Mouse (Mus musculus) myocyte (in vitro differentiated cells): ENCODE data around the gene Htr6. TPM values are rescaled to one million over a fixed set of nuclear protein-coding genes. Genes with fewer than 3 reads are reported as not detected.

ENCODE experiments used
- H3K27me3 ChIP-seq: one replicate; pipeline ENCODE4 v1.6.1; 2011; ENCODE audit not compliant: control insufficient read depth, insufficient read depth, insufficient read length
- H3K36me3 ChIP-seq: one replicate; pipeline ENCODE4 v1.6.1; 2011; ENCODE audit not compliant: control insufficient read depth, insufficient read depth
- H3K4me2 ChIP-seq: one replicate; pipeline ENCODE4 v1.6.1; 2011; ENCODE audit warnings: low read depth, control low read depth
- H3K4me3 ChIP-seq: one replicate; pipeline ENCODE4 v1.5.1; 2011; ENCODE audit warnings: mild to moderate bottlenecking, control low read depth, moderate library complexity
- H3K79me2 ChIP-seq: one replicate; pipeline ENCODE4 v1.6.1; 2011; ENCODE audit not compliant: control insufficient read depth, insufficient read depth
- H3ac ChIP-seq: one replicate; pipeline ENCODE4 v1.6.1; 2011; ENCODE audit not compliant: control insufficient read depth, insufficient read length
- CEBPB ChIP-seq: IDR thresholded peaks from 2 replicates; pipeline ENCODE4 v1.6.1; 2011; ENCODE audit warnings: mild to moderate bottlenecking, moderate library complexity; ENCODE audit not compliant: poor library complexity, insufficient read depth, severe bottlenecking
- E2F4 ChIP-seq: IDR thresholded peaks from one replicate; pipeline ENCODE4 v1.6.1; 2011; ENCODE audit warnings: mild to moderate bottlenecking, control low read depth, moderate library complexity; ENCODE audit not compliant: insufficient read depth
- MAX ChIP-seq: IDR thresholded peaks from one replicate; pipeline ENCODE4 v1.6.1; 2011; ENCODE audit warnings: low read depth, mild to moderate bottlenecking, control low read depth
- MYOD1 ChIP-seq, 3 experiments: IDR thresholded peaks; one replicate each; pipeline ENCODE4 v1.6.1; 2011; ENCODE audit warnings: control low read depth in 2 of 3, low read depth in 2 of 3, mild to moderate bottlenecking in 2 of 3, moderate library complexity in 1 of 3; ENCODE audit not compliant: insufficient read length in 2 of 3, control insufficient read depth in 1 of 3
- MYOG ChIP-seq, 3 experiments: IDR thresholded peaks; one replicate each; pipeline ENCODE4 v1.6.1; 2011; ENCODE audit warnings: control low read depth in 2 of 3, low read depth in 2 of 3, mild to moderate bottlenecking in 2 of 3; ENCODE audit not compliant: insufficient read length in 2 of 3, control insufficient read depth in 1 of 3, insufficient read depth in 1 of 3
- POLR2A ChIP-seq: IDR thresholded peaks from one replicate; pipeline ENCODE4 v1.6.1; 2011; ENCODE audit warnings: low read depth, mild to moderate bottlenecking, control low read depth, moderate library complexity; ENCODE audit not compliant: insufficient read length
- POLR2AphosphoS2 ChIP-seq: IDR thresholded peaks from one replicate; pipeline ENCODE4 v1.6.1; 2011; ENCODE audit warnings: low read depth, control low read depth; ENCODE audit not compliant: insufficient read length
- REST ChIP-seq: IDR thresholded peaks from one replicate; pipeline ENCODE4 v1.6.1; 2011; ENCODE audit warnings: mild to moderate bottlenecking, control low read depth, moderate library complexity; ENCODE audit not compliant: insufficient read depth, insufficient read length
- SRF ChIP-seq: IDR thresholded peaks from one replicate; pipeline ENCODE4 v1.6.1; 2011; ENCODE audit warnings: low read depth; ENCODE audit not compliant: control insufficient read depth, insufficient read length
- TCF12 ChIP-seq: IDR thresholded peaks from one replicate; pipeline ENCODE4 v1.6.1; 2011; ENCODE audit warnings: mild to moderate bottlenecking, control low read depth; ENCODE audit not compliant: poor library complexity, insufficient read depth, severe bottlenecking
- TCF3 ChIP-seq: IDR thresholded peaks from one replicate; pipeline ENCODE4 v1.6.1; 2011; ENCODE audit warnings: low read depth, control low read depth; ENCODE audit not compliant: insufficient read length
- USF1 ChIP-seq: IDR thresholded peaks from one replicate; pipeline ENCODE4 v1.6.1; 2011; ENCODE audit warnings: low read depth, mild to moderate bottlenecking, control low read depth, moderate library complexity
- polyA plus RNA-seq: library from polyadenylated mRNA; unstranded; fragments of >200 nt; fragmentation: generic; extraction: Trizol; gene quantifications from one replicate; pipeline ENCODE4 v1.2.1, GENCODE M21; 2012; ENCODE audit warnings: missing spikeins

The Htr6 gene
- polyA plus RNA-seq, 1 experiment: 0.08 TPM

DNA sequence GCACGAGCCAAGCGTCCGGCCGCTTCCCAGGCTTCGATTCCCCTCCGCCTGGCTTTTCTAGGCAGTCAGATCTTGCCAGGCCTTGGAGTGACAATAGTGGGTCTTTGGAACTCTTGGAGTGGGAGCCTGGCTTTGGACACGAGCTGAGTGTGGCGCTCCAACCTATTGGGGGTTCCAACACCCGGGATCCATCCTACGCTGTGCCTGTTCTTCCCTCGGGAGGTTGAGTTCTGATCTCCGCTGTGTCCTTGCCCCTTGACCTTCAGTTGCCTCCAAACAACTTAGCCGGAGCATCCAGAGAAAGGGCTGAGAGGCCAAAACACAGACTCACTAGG, 17.8 kb upstream of the Htr6 start:
- TF ChIP-seq MAX: no peak
- TF ChIP-seq POLR2A: no peak
- TF ChIP-seq REST: no peak
- no peak for TF ChIP-seq TCF12
- no peak for TF ChIP-seq MYOG (IDR thresholded peaks at IDR 0.05; ENCODE audit: control insufficient read depth in 1 of 3, insufficient read depth in 1 of 3, insufficient read length in 2 of 3, low read depth in 2 of 3)
- TF ChIP-seq SRF: no peak
- no peak for TF ChIP-seq USF1
- no peak for TF ChIP-seq TCF3
- no peak for TF ChIP-seq E2F4
- no peak for TF ChIP-seq CEBPB
- TF ChIP-seq POLR2AphosphoS2: no peak
- TF ChIP-seq MYOD1 (IDR thresholded peaks at IDR 0.05; ENCODE audit: control insufficient read depth in 1 of 3, insufficient read length in 2 of 3, low read depth in 2 of 3): no peak
- no peaks in the 10 kb centered on the region for H3K36me3 ChIP-seq
- no peaks in the 10 kb centered on the region for H3K27me3 ChIP-seq
- peak overlapping the region; percentile 69 for H3K4me2 ChIP-seq
- H3K4me3 ChIP-seq: peak overlapping the region; percentile 44
- no peaks in the 10 kb centered on the region for H3K79me2 ChIP-seq
- H3ac ChIP-seq: peak overlapping the region; percentile 63

DNA sequence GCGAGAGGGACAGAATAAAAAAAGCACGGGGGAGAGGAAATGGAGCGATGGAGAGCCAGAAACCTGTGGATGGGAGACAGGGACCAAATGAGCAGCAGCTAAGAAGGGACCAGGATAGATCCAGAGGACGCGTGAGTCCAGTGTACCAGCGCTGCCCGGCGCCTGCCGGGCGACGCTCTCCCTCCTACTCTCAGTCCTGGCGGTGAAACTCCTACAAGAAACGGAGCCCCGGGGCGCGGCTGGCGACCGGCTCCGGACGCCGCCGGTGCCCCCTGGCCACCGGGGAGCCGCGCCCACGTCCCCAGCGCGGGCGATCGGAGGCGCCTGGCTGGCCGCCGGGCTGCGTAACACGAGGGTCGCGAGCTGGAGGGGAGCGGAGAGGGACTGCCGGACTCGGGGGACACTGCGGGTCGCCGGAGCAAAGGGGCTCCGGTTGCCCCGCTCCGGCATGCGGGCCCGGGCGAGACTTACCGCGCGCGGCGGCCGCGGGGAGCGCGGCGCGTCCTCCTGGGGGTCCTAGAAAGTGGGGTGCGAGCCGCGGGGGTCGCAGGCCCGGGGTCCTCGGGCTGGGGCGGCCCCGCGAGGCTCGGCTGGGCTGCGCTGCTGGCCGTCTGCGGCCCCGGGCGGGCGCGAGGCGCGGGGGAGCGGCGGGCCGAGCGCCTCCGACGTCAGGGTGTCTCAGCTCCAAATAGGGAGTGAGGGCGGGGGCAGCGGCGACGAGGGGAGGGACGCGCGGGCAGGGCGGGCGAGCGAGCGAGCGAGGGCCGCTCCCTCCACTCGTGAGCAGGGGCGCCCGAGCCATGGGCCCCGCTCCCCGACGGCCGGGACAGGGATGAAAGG, 17.2 kb upstream of the Htr6 start, which contains the start of gene Nbl1:
TSS of gene Nbl1 (minus strand) at position 638 of the 840 bp plus-strand sequence.
- peak within 1 kb of the TSS; percentile 95 for H3K4me2 ChIP-seq
- peak within 1 kb of the TSS; percentile 63 for H3ac ChIP-seq
- H3K36me3 ChIP-seq: no peaks in the 10 kb centered on the region
- peak within 1 kb of the TSS; percentile 44 for H3K4me3 ChIP-seq
- no peaks in the 10 kb centered on the region for H3K27me3 ChIP-seq
- TF ChIP-seq POLR2A (peak; percentile 74), MAX (no peak), TCF12 (no peak), E2F4 (no peak), REST (no peak), POLR2AphosphoS2 (peak; percentile 36), CEBPB (no peak), TCF3 (no peak), MYOD1 (IDR thresholded peaks at IDR 0.05; ENCODE audit: control insufficient read depth in 1 of 3, insufficient read length in 2 of 3, low read depth in 2 of 3) (no peak), USF1 (no peak), SRF (peak; percentile 83), MYOG (IDR thresholded peaks at IDR 0.05; ENCODE audit: control insufficient read depth in 1 of 3, insufficient read depth in 1 of 3, insufficient read length in 2 of 3, low read depth in 2 of 3) (no peak)
- no peaks in the 10 kb centered on the region for H3K79me2 ChIP-seq

DNA sequence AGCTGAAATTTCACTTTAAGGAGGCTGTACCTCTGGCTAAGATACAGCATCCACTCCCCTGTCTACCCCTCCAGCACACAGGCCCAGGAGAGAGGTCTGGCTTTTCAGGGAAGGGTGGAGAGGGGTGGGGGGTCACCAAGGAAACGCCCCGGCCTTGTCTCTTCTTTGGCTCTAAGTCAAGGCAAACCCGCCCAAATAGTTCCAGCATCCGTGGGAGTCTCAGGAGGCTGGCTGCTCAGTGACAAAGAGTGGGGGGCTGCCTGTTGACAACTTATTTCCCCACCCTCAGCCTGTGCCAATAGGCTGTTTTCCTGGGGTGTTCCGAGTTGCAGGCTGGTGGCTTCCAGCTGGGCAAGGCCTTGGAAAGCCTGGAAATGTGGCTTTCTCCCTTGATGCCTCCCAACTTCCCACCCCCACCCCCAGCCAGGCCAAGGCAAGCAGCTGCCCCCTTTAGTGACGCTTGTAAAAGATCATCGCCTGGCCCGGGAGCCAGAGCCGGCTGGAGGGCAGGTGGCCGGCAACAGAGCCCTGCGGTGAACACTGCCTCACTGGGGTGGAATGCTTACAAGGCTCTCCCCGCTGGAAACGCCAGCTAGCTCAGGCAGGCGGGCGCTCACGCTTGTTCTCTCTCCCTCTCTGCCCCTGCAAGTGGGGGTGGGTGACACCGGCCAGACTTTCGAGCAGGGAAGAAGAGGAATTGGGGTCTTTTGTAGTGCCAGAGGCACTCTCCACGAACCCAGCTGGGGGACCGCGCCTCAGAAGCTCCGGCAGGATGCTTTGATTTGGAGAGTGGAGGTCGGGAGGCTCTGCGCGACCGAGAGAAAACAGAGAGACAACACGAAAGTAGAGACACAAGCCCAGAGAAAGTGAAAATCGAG, 16.3 kb upstream of the Htr6 start:
- H3ac ChIP-seq: peak overlapping the region; percentile 63
- H3K79me2 ChIP-seq: no peaks in the 10 kb centered on the region
- no peak for TF ChIP-seq SRF
- no peak for TF ChIP-seq TCF3
- no peak for TF ChIP-seq TCF12
- TF ChIP-seq POLR2AphosphoS2: no peak
- peak in 2 of 3 experiments; percentile 62 to 73 for TF ChIP-seq MYOD1 (IDR thresholded peaks at IDR 0.05; ENCODE audit: control insufficient read depth in 1 of 3, insufficient read length in 2 of 3, low read depth in 2 of 3)
- TF ChIP-seq CEBPB: no peak
- TF ChIP-seq REST: no peak
- TF ChIP-seq MAX: no peak
- TF ChIP-seq POLR2A: no peak
- no peak for TF ChIP-seq E2F4
- TF ChIP-seq MYOG (IDR thresholded peaks at IDR 0.05; ENCODE audit: control insufficient read depth in 1 of 3, insufficient read depth in 1 of 3, insufficient read length in 2 of 3, low read depth in 2 of 3): peak in 1 of 3 experiments; percentile 72
- no peak for TF ChIP-seq USF1
- H3K27me3 ChIP-seq: no peaks in the 10 kb centered on the region
- H3K4me2 ChIP-seq: peak overlapping the region; percentile 95
- peak overlapping the region; percentile 44 for H3K4me3 ChIP-seq
- no peaks in the 10 kb centered on the region for H3K36me3 ChIP-seq

DNA sequence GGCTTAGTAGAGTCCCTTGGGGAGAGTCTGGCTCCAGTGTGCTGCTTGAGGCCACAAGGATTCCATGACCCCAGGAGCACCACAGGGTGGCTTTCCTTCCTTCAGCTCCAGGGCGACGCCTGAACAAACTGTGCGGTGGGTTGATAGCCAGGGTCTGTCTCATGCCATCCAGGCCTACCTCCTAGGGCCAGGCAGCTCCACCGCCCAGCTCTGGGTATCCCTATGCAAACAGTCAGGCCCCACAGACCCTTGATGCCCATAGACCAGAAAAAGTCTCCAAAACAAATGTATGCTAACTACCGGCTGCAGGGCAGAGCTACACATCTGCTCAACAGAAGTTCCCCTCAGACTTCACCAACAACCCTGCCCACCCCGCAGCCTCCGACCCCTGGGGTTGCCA, 15.7 kb upstream of the Htr6 start:
- Histone ChIP-seq H3K36me3 (no peaks in the 10 kb centered on the region), H3K4me2 (peak overlapping the region; percentile 95), H3K4me3 (peak overlapping the region; percentile 44), H3ac (no peak overlapping the region), H3K79me2 (no peaks in the 10 kb centered on the region), H3K27me3 (no peaks in the 10 kb centered on the region)
- no peak for TF ChIP-seq SRF
- no peak for TF ChIP-seq CEBPB
- no peak for TF ChIP-seq REST
- TF ChIP-seq MYOG (IDR thresholded peaks at IDR 0.05; ENCODE audit: control insufficient read depth in 1 of 3, insufficient read depth in 1 of 3, insufficient read length in 2 of 3, low read depth in 2 of 3): no peak
- no peak for TF ChIP-seq MYOD1 (IDR thresholded peaks at IDR 0.05; ENCODE audit: control insufficient read depth in 1 of 3, insufficient read length in 2 of 3, low read depth in 2 of 3)
- TF ChIP-seq TCF3: no peak
- no peak for TF ChIP-seq E2F4
- no peak for TF ChIP-seq TCF12
- no peak for TF ChIP-seq POLR2AphosphoS2
- TF ChIP-seq USF1: no peak
- TF ChIP-seq MAX: no peak
- TF ChIP-seq POLR2A: no peak
